Mouse (Mus musculus) stomach, postnatal 0 days (tissue): ENCODE measurements around the gene Ankrd2. TPM values are rescaled to one million over a fixed set of nuclear protein-coding genes. Genes with fewer than 3 reads are reported as not detected.

Source experiments
- ATAC-seq: fragments of 200-750 bp; cut with Nextera tagmentation; 2 replicates; pipeline ENCODE4 v1.8.0; 2017; ENCODE audit not compliant: low FRiP score, low TSS enrichment
- DNase-seq: peaks from one replicate; pipeline ENCODE4 v3.0.0-alpha.2; 2016; ENCODE audit warnings: low spot score
- H3K27ac ChIP-seq: fragments of 300-500 bp; sonication (generic); replicated peaks from 2 replicates; pipeline ENCODE4 v1.5.1; 2014; ENCODE audit warnings: mild to moderate bottlenecking, control low read depth
- H3K27me3 ChIP-seq: fragments of 300-500 bp; sonication (generic); 2 replicates; pipeline ENCODE4 v1.6.1; 2014; ENCODE audit warnings: low read length; ENCODE audit not compliant: control insufficient read depth, insufficient read depth
- H3K36me3 ChIP-seq: fragments of 300-500 bp; sonication (generic); 2 replicates; pipeline ENCODE4 v1.6.1; 2014; ENCODE audit warnings: low read length, mixed read lengths; ENCODE audit not compliant: control insufficient read depth, insufficient read depth
- H3K4me1 ChIP-seq: fragments of 300-500 bp; sonication (generic); replicated peaks from 2 replicates; pipeline ENCODE4 v1.6.1; 2014; ENCODE audit warnings: antibody characterized with exemption; ENCODE audit not compliant: control insufficient read depth, insufficient read depth
- H3K4me2 ChIP-seq: fragments of 300-500 bp; sonication (generic); replicated peaks from 2 replicates; pipeline ENCODE4 v1.6.1; 2014; ENCODE audit warnings: low read depth, mild to moderate bottlenecking, control low read depth, moderate library complexity
- H3K4me3 ChIP-seq: fragments of 300-500 bp; sonication (generic); 2 replicates; pipeline ENCODE4 v1.5.1; 2014; ENCODE audit warnings: low read depth, low read length, control low read depth
- H3K9ac ChIP-seq: fragments of 300-500 bp; sonication (generic); 2 replicates; pipeline ENCODE4 v1.6.1; 2014; ENCODE audit warnings: mild to moderate bottlenecking, low read length, control low read depth, mixed read lengths
- H3K9me3 ChIP-seq: fragments of 300-500 bp; sonication (generic); 2 replicates; pipeline ENCODE4 v1.6.1; 2016; ENCODE audit warnings: low read length; ENCODE audit not compliant: control insufficient read depth
- CTCF ChIP-seq: IDR thresholded peaks from 2 replicates; pipeline ENCODE4 v1.5.1; 2016; ENCODE audit warnings: antibody characterized with exemption, low read depth, mild to moderate bottlenecking, moderate library complexity
- EP300 ChIP-seq: optimal IDR thresholded peaks from 2 replicates; pipeline ENCODE3; 2016; ENCODE audit warnings: antibody characterized with exemption
- WGBS: fragments of 180-500 bp; shearing (Covaris S2); extraction: QIAGEN DNeasy Blood & Tissue Kit; methylation state at CpG from one replicate; pipeline ENCODE4 v1.1.7; 2014; 5-methylcytosine and 5-hydroxymethylcytosine counted together
- polyA plus RNA-seq: library from polyadenylated mRNA; unstranded; fragments of >200 nt; fragmentation: Nextera tagmentation; extraction: Ambion mirVana; gene quantifications from 2 replicates; pipeline ENCODE4 v1.2.1, GENCODE M21; 2015

Ankrd2 gene
- polyA plus RNA-seq, 1 experiment from 2014 or later, result 0.11 TPM

GRCm38 (mm10) chr19:42031112-42031511, 4.7 kb upstream of the Ankrd2 start:
- Histone ChIP-seq H3K27me3 (no peaks in the 10 kb centered on the region), H3K4me1 (no peaks in the 10 kb centered on the region), H3K4me2 (no peak overlapping the region), H3K27ac (no peak overlapping the region), H3K4me3 (no peak overlapping the region), H3K9ac (no peak overlapping the region), H3K36me3 (peaks cover 3% of the 10 kb centered on the region; the same call in 1 of the 2 replicates), H3K9me3 (no peaks in the 10 kb centered on the region)
- WGBS, result 82% methylated on average over 5 of the region's 5 CpGs
- DNase-seq (no peak), ATAC-seq (no peak)
- TF ChIP-seq CTCF, result no peak
- no peak for TF ChIP-seq EP300

- TF ChIP-seq CTCF (no peak), EP300 (no peak)
- 90% methylated on average over 14 of the region's 14 CpGs for WGBS
- no peak overlapping the region for H3K4me3 ChIP-seq
- no peaks in the 10 kb centered on the region for H3K27me3 ChIP-seq
- DNase-seq (no peak), ATAC-seq (no peak)
- no peak overlapping the region for H3K4me2 ChIP-seq
- H3K36me3 ChIP-seq, result peaks cover 3% of the 10 kb centered on the region; the same call in 1 of the 2 replicates
- no peaks in the 10 kb centered on the region for H3K9me3 ChIP-seq
- no peaks in the 10 kb centered on the region for H3K4me1 ChIP-seq
- H3K27ac ChIP-seq, result no peak overlapping the region
- H3K9ac ChIP-seq, result no peak overlapping the region
These were observed 2.2 kb upstream of the Ankrd2 start for GRCm38 (mm10) chr19:42033611-42034010.

- peaks cover 3% of the 10 kb centered on the region; the same call in 1 of the 2 replicates for H3K36me3 ChIP-seq
- H3K9ac ChIP-seq, result no peak overlapping the region
- H3K9me3 ChIP-seq, result no peaks in the 10 kb centered on the region
- WGBS, result 66% methylated on average over 9 of the region's 9 CpGs
- no peak for DNase-seq
- no peaks in the 10 kb centered on the region for H3K4me1 ChIP-seq
- ATAC-seq, result no peak
- no peak overlapping the region for H3K4me2 ChIP-seq
- no peak overlapping the region for H3K4me3 ChIP-seq
- TF ChIP-seq EP300 (no peak), CTCF (no peak)
- H3K27ac ChIP-seq, result no peak overlapping the region
- no peaks in the 10 kb centered on the region for H3K27me3 ChIP-seq
These were observed 1.5 kb upstream of the Ankrd2 start for GRCm38 (mm10) chr19:42034146-42034775.

GRCm38 (mm10) chr19:42034881-42035455, 832 bp upstream of the Ankrd2 start:
- no peak overlapping the region for H3K4me3 ChIP-seq
- WGBS, result 56% methylated on average over 11 of the region's 11 CpGs
- no peaks in the 10 kb centered on the region for H3K27me3 ChIP-seq
- H3K36me3 ChIP-seq, result peaks cover 3% of the 10 kb centered on the region; the same call in 1 of the 2 replicates
- no peak overlapping the region for H3K4me2 ChIP-seq
- no peaks in the 10 kb centered on the region for H3K4me1 ChIP-seq
- no peak for DNase-seq
- no peak overlapping the region for H3K9ac ChIP-seq
- no peak overlapping the region for H3K27ac ChIP-seq
- 0 out of 2 replicates have a peak, but pooled peaks have one; percentile 18 for ATAC-seq
- H3K9me3 ChIP-seq, result no peaks in the 10 kb centered on the region
- TF ChIP-seq CTCF (no peak), EP300 (no peak)

GRCm38 (mm10) chr19:42036357-42036756, 557 bp downstream of the Ankrd2 start:
- H3K4me3 ChIP-seq, result no peak overlapping the region
- no peak overlapping the region for H3K4me2 ChIP-seq
- H3K27ac ChIP-seq, result no peak overlapping the region
- H3K27me3 ChIP-seq, result no peaks in the 10 kb centered on the region
- H3K9me3 ChIP-seq, result no peaks in the 10 kb centered on the region
- 57% methylated on average over 3 of the region's 3 CpGs for WGBS
- no peak for DNase-seq
- no peak for ATAC-seq
- TF ChIP-seq CTCF, result no peak
- no peak for TF ChIP-seq EP300
- H3K9ac ChIP-seq, result no peak overlapping the region
- H3K36me3 ChIP-seq, result peaks cover 3% of the 10 kb centered on the region; the same call in 1 of the 2 replicates
- no peaks in the 10 kb centered on the region for H3K4me1 ChIP-seq

GRCm38 (mm10) chr19:42037167-42037702, 1.4 kb downstream of the Ankrd2 start:
- Histone ChIP-seq H3K27me3 (no peaks in the 10 kb centered on the region), H3K36me3 (peaks cover 3% of the 10 kb centered on the region; the same call in 1 of the 2 replicates), H3K9me3 (no peaks in the 10 kb centered on the region), H3K4me2 (no peak overlapping the region), H3K4me1 (no peaks in the 10 kb centered on the region), H3K4me3 (no peak overlapping the region), H3K27ac (no peak overlapping the region), H3K9ac (no peak overlapping the region)
- DNase-seq (no peak), ATAC-seq (no peak)
- TF ChIP-seq EP300, result no peak
- TF ChIP-seq CTCF, result no peak
- WGBS, result 60% methylated on average over 11 of the region's 11 CpGs
